Mouse (Mus musculus): ENCODE data around the gene Elmo2. TPM values are rescaled to one million over a fixed set of nuclear protein-coding genes. Genes with fewer than 3 reads are reported as not detected.

The Elmo2 gene
- total and polyA plus RNA-seq, 3 experiments = 9.0 to 11.7 (median 10.1) TPM

GRCm38 (mm10) chr2:165329703-165330102 is 3.4 kb upstream of the Elmo2 start:
- no peak overlapping the region for H3K4me3 ChIP-seq (replicated peaks in 1 of 3; ENCODE audit: low read depth in 2 of 3, low read length in 2 of 3, poor library complexity in 1 of 3)
- H3K4me1 ChIP-seq (ENCODE audit: control insufficient read depth in 1 of 2, insufficient read depth in 2 of 2) = peaks cover 12 to 34% of the 10 kb centered on the region in 2 experiments

GRCm38 (mm10) chr2:165328746-165329145 is 2.5 kb upstream of the Elmo2 start:
- peaks cover 23% of the 10 kb centered on the region for H3K27me3 ChIP-seq (replicated peaks)
- no peak overlapping the region for H3K9ac ChIP-seq (ENCODE audit: insufficient read depth, low read depth)
- dilution Hi-C loops (cut with MboI; ENCODE audit: extremely low pct_ligation_motif_present, extremely low pct_unique_long_range_greater_than_20kb, low sequenced_read_pairs) = no loop called here
- no peak for DNase-seq (ENCODE audit: extremely low read depth)
- in situ Hi-C loops (cut with MboI; ENCODE audit: low pct_ligation_motif_present, low pct_unique_long_range_greater_than_20kb, low sequenced_read_pairs) = no loop called here
- H3K4me3 ChIP-seq (replicated peaks in 1 of 3; ENCODE audit: low read depth in 2 of 3, low read length in 2 of 3, poor library complexity in 1 of 3) = no peak overlapping the region
- peaks cover 0 to 2% of the 10 kb centered on the region in 2 experiments for H3K36me3 ChIP-seq (replicated peaks in 1 of 2; ENCODE audit: control insufficient read depth in 1 of 2, insufficient read depth in 1 of 2, low read length in 1 of 2)
- H3K9me3 ChIP-seq (replicated peaks; ENCODE audit: low read length) = peaks cover 4% of the 10 kb centered on the region
- peaks cover 12 to 34% of the 10 kb centered on the region in 2 experiments for H3K4me1 ChIP-seq (ENCODE audit: control insufficient read depth in 1 of 2, insufficient read depth in 2 of 2)
- H3K27ac ChIP-seq (ENCODE audit: insufficient read depth, low read depth) = no peak overlapping the region
- H3K4me2 ChIP-seq (ENCODE audit: insufficient read depth, low read depth, poor library complexity, severe bottlenecking) = no peak overlapping the region
- H3K79me2 ChIP-seq (replicated peaks; ENCODE audit: control insufficient read depth, extremely low read depth, insufficient read depth, poor library complexity, severe bottlenecking) = no peaks in the 10 kb centered on the region
- TF ChIP-seq MAFK (IDR thresholded peaks at IDR 0.05; ENCODE audit: insufficient replicate concordance, low read length) (0 out of 2 replicates have a peak, but pooled peaks have one; percentile 9), SMC3 (IDR thresholded peaks at IDR 0.05; ENCODE audit: low read depth, low read length) (no peak), E2F4 (IDR thresholded peaks at IDR 0.05; ENCODE audit: insufficient replicate concordance, low read depth, low read length) (no peak), ZKSCAN1 (IDR thresholded peaks at IDR 0.05; ENCODE audit: borderline replicate concordance, low read depth, low read length) (no peak), CHD1 (IDR thresholded peaks at IDR 0.05; ENCODE audit: low read depth, low read length) (no peak)

More at GRCm38 (mm10) chr2:165329703-165330102, 3.4 kb upstream of the Elmo2 start:
- Histone ChIP-seq H3K36me3 (replicated peaks in 1 of 2; ENCODE audit: control insufficient read depth in 1 of 2, insufficient read depth in 1 of 2, low read length in 1 of 2) (no peaks in the 10 kb centered on the region), H3K9ac (ENCODE audit: insufficient read depth, low read depth) (no peak overlapping the region), H3K79me2 (replicated peaks; ENCODE audit: control insufficient read depth, extremely low read depth, insufficient read depth, poor library complexity, severe bottlenecking) (no peaks in the 10 kb centered on the region), H3K9me3 (replicated peaks; ENCODE audit: low read length) (peaks cover 4% of the 10 kb centered on the region), H3K27me3 (replicated peaks) (peaks cover 24% of the 10 kb centered on the region), H3K27ac (ENCODE audit: insufficient read depth, low read depth) (no peak overlapping the region), H3K4me2 (ENCODE audit: insufficient read depth, low read depth, poor library complexity, severe bottlenecking) (no peak overlapping the region)
- no peak for DNase-seq (ENCODE audit: extremely low read depth)
- TF ChIP-seq ZC3H11A (IDR thresholded peaks at IDR 0.05; ENCODE audit: low read depth, low read length) (no peak), ETS1 (conservative IDR thresholded peaks at IDR 0.05; ENCODE audit: low read depth, low read length) (no peak), BHLHE40 (IDR thresholded peaks at IDR 0.05; ENCODE audit: low read depth, low read length) (no peak), EP300 (IDR thresholded peaks at IDR 0.05; ENCODE audit: low read length) (no peak), MAX (IDR thresholded peaks at IDR 0.05; ENCODE audit: low read length) (no peak), UBTF (IDR thresholded peaks at IDR 0.05; ENCODE audit: low read depth, low read length) (no peak), HCFC1 (IDR thresholded peaks at IDR 0.05; ENCODE audit: low read depth, low read length) (no peak), NRF1 (IDR thresholded peaks at IDR 0.05; ENCODE audit: low read depth, low read length) (no peak), MAZ (IDR thresholded peaks at IDR 0.05; ENCODE audit: low read depth, low read length) (no peak), ZKSCAN1 (IDR thresholded peaks at IDR 0.05; ENCODE audit: borderline replicate concordance, low read depth, low read length) (no peak), POLR2AphosphoS2 (IDR thresholded peaks at IDR 0.05; ENCODE audit: low read depth, low read length) (no peak), PAX5 (IDR thresholded peaks at IDR 0.05; ENCODE audit: low read length) (no peak), E2F4 (IDR thresholded peaks at IDR 0.05; ENCODE audit: insufficient replicate concordance, low read depth, low read length) (no peak), CHD2 (IDR thresholded peaks at IDR 0.05; ENCODE audit: low read length) (no peak), CHD1 (IDR thresholded peaks at IDR 0.05; ENCODE audit: low read depth, low read length) (no peak), IRF4 (IDR thresholded peaks at IDR 0.05; ENCODE audit: low read depth, low read length) (no peak), CTCF (conservative IDR thresholded peaks at IDR 0.05 in 1 of 2, IDR thresholded peaks at IDR 0.05 in 1 of 2; ENCODE audit: low read depth in 2 of 2, low read length in 2 of 2) (no peak), ZMIZ1 (IDR thresholded peaks at IDR 0.05; ENCODE audit: low read depth, low read length) (no peak)
- dilution Hi-C loops (cut with MboI; ENCODE audit: extremely low pct_ligation_motif_present, extremely low pct_unique_long_range_greater_than_20kb, low sequenced_read_pairs) (no loop called here), in situ Hi-C loops (cut with MboI; ENCODE audit: low pct_ligation_motif_present, low pct_unique_long_range_greater_than_20kb, low sequenced_read_pairs) (loop anchor here (10.0 kb wide), 1 partner anchor 255 kb away; no protein-coding TSS in a partner anchor)
